Mouse (Mus musculus) 3134 (cell line): ENCODE measurements around the gene Fam19a1.

ENCODE experiments used
- DNase-seq: peaks from one replicate; pipeline ENCODE4 v3.0.0-alpha.2; 2011; ENCODE audit warnings: low spot score; ENCODE audit not compliant: insufficient read length; ENCODE audit errors: extremely low read depth

Fam19a1 gene

DNA sequence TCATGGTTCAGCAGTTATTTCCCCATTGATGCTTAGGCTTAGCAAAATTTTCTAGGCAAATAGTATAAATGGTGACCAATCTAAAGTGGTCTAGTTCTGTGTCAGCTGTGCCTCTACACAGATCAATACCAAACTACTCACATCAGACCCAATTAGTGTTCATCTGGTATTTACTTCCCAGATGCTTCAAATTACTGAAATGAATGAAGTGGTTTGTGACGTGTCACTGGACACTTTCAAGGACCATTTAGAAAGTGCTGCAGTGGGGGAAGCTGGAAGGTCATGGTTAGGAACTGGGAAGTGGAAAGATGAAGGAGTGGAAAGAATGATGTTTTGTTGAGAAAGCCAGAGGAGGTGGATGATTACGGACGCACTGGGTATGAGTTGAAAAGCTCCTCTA, 139.0 kb downstream of the Fam19a1 start:
- DNase-seq, result no peak

DNA sequence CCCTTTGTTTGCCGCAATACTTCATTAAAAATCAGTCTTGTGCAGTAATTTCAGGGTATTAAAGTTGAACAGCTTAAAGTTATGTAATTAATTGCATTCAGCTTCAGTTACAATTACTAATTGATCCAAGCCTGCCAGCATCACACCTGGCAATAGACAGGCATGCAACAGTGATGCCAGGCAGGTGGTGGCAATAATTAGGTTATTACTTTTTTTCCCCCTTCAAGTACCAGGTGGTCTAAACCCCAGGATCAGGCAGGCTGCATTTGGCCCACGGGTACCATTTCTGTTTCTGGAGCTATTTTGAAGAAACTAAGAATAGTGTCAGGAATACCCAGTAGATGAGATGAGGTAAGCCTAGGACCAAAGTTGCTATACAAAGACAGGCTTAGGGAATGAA, 141.9 kb downstream of the Fam19a1 start:
- no peak for DNase-seq

DNA sequence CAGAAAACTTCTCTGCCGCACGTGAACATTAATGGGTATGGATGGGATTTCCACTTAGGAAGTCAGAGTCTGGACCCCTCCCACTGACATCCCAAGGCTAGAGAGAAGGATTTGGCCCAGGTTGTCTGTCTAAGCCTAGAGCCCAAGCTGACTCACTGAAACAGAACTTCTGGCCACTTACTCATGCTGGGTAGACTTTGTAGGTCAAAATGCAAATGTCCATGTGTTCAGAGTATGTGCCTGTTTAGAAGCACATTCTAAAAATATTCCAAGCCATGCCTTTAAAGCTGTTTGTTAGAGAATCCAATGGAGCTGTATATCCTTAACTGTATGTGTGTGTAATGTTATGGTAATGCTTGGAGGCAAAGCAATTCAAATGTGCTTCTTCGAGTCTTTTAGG, 145.7 kb downstream of the Fam19a1 start:
- no peak for DNase-seq

DNA sequence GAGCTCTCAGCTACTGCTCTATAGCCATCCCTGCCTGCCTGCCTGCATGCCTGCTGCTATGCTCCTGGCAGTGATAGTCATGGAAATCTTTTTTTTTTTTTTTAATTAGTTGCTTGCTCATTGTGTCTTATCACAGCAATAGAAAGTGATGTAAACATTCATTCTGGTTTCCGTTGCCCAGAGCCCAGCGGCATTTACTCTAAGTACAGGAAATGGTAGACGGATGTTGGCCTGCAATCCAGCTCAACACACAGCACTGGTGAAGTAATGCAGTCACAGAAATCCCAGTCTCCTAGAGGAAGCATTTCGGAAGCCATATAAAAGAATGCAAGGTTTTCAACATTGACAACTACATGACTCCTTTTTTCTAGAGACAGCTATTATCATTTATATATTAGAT, 153.5 kb downstream of the Fam19a1 start:
- DNase-seq, result no peak

DNA sequence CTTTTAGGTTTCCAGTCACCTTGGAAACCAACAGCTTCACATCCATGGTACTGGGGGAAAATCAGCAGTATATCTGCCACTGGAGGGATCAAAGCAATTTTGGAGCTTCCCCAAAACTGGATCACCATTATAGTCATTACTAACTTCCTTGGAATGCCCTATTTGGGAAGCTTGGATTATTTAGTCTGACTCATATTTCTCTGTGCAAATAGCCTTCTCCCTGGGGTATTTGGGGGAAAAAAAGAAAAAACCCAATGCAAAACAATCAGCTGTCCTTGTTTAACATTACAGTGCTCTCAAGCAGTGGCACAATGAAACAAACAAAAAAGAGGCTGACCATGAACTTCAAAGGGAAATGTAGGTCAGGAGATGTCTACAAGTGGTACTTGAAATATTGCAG, 155.8 kb downstream of the Fam19a1 start:
- peak; percentile 40 for DNase-seq

DNA sequence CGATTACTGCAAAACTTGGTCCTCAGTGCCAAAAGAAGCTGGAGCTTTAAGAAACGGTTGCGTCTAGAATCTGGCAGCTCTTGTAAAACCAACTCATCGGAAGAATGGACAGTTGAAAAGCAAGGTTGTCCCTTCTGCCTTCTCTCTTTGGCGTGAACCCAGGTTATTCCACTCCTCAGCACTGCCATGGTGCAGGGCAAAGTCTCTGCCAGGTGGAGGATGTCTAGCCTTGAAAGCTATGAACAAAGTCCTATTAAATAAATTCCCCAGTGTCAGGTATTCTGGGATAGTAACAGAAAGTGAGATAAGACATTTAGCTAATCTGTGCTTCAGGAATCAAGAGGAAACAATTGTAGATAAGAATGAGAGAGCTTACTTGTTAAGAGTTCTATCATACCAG, 157.5 kb downstream of the Fam19a1 start:
- DNase-seq, result no peak

DNA sequence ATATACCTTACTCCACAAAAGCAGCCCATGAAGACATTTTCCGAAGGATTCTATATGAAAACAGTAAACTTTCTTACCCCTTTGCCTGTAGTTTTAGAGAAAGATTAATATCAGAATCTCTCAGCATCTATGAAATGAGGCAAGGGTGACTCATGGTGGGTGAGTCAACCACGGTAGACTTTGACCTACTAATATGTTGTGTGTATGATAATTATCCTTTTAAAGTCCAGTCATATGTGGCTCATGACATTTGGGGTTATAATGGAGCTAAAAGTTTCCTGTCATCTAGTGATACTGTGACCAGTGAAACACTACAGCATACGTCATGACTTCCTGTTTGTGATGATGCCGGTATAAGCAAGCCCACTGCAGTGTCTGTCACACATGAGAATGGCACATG, 170.8 kb downstream of the Fam19a1 start:
- no peak for DNase-seq

DNA sequence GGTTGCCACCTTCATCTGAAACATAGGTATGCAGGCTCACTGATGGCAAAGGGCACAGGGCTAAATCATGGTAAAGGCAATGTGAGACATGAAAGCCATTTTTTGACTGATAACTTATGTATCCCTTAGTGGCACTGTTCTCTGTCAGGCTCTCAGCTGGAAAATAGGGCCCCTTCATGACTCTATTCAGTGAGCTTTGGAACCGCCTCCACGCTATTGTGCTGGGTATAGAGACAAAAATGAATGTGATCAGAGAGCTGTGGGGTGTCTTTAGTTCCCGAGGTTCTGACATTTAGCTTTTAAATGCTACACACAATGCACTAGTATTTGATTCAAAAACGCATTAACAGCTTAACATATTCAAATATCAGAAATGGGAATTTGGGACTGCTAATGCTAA, 171.6 kb downstream of the Fam19a1 start:
- no peak for DNase-seq

DNA sequence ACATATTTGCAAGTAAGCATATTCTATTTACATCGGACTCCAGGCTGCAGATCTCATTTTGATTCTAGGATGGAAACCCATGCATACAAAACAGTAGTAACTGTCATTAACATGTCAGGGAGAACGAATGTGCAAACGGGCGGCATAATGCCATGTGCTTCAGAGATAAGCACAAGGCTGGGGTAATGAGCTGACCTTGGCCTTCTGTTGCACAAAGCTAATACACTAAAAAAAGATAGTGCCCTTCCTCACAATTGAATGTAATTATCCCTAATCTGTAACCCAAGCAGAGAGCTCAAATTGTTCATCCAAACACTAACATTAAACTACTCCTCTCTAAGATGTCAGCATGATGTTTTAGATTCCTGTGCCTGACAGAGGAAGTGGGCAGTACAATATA, 173.3 kb downstream of the Fam19a1 start:
- DNase-seq, result no peak

DNA sequence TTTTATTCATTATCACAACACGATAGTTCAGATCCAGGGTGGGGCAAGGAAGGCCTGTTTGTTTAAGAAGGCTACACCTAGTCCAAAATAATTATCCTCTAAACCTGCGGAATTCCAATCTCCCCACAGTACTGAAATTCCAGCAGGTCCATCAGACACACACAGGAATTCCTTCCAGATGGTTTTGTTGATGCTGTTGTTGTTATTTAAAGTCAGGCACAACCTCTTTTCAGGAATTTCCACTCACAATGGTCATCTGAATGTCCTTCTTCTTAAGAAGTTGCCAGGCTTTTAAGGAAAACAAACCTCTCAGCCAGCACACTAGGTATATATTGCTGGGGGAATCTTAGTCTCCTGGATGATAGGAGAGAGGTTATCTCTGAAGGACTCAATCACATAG, 174.4 kb downstream of the Fam19a1 start:
- no peak for DNase-seq

DNA sequence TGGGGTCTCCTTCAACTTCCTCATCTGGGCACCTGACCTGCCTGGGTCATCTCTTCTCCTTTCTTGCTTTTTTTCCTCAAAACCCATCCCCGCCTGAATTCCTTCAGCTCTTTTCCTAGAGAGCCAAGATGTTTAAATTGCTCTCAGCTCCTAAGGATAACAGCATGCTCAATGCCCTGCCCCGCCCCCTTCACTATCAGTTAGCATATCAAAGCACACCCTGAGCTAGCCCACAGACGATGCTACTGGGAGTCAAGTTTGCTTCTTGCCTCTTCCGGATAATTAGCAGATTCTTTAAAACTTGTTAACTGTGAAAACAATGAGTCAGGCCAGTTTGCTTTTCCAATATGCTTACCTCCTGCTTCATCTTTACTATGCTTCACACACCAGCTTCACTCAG, 176.7 kb downstream of the Fam19a1 start:
- no peak for DNase-seq

DNA sequence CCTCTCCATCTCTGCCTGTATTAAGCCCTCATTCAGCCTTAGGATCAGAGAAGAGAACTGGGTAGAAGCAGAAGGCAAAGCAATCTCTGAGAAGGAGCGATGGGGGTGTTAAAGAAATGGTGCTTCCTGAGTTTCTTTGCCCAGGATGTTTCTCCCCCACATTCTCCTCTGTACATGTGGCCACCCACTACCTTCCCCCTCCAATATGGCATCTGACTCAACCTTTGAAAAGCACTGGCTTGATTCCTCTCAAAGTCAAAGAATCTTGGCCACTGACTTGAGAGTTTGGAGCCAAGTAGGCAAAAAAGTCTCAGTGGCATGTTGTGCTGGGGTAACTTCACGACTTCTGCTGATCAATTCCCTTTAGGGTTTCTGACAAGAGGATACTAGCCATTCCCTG, 234.5 kb downstream of the Fam19a1 start:
- no peak for DNase-seq

DNA sequence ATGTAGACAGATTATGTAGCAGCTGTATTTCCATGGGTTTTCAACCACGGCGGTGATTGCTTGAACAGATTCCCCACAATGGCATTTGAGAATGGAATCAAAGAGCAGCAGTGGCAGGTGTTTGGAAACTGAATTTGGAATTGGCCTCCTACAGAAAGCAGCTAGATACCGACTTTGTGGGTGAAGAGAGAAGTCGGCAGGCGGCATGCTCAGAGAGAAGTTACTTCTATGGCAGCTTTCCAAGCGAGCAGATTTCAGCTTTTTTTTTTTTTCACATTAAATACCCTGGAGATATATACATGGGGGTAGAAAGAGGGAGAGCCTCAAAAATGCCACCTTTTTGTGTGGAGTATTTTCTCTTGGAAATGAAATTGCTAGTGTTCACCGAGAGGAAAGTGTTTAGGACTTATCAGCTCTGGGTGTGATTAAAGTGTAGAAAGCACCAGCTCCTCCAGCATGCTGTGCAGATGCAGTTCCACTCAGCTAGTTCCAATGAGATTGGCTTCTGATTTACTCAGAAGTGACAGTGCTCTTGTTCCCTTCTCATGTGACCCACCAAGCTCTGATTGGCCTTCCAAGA, 236.6 kb downstream of the Fam19a1 start:
- DNase-seq, result no peak

DNA sequence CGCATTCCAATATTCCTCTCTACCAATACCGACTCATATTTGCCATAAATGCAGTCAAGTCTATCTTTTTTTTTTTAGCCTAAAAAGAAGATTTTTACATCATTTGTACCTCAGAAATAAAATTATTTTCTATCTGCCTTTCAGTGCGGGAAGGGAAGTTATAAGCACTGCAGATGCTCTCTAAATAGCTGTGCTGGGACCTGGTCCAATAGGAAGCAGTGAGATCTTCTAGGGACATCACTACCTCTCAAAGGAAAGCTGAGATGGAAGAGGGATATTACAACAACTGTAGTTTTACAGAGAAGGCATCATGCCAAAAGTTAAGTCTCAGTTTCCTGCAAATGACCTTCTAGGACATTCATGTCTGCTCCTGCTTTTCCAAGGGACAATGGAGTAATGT, 256.6 kb downstream of the Fam19a1 start:
- DNase-seq, result no peak

DNA sequence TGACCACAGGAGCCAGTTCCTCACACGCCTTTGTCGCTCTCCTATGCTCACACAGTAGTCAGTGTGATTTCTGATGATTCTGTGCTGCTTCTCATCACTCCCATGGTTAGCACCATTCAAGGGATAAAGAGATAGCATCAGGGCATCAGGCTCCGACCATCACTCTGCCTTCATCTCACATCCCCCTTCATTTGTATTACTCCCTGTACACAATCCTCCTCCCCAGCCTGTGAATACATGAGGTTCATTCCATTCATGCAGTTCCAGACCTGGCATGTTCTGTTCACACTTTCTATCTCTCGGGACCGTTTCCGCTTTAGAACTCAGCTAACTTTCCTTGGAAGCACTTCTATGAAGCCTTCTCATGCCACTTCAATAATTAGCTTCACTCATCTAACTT, 259.9 kb downstream of the Fam19a1 start:
- no peak for DNase-seq

DNA sequence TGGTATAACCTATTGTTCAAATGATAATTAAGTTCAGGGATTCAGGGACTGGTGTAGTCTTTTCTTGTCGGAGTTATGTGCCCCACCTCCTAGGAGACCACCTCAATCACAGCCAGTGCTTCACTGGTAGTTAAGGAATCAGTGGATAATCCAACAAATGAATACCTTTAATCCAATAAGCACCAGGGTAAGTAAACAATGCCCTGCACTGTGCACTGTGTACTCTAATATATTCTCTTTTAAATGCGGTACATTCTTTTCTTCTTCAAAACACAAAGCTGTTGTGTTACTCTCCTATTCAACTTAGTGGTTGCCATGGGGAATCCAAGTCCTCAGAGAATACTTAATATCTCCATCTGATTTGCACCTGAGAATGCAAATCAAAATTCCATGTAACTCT, 260.3 kb downstream of the Fam19a1 start:
- DNase-seq, result no peak

DNA sequence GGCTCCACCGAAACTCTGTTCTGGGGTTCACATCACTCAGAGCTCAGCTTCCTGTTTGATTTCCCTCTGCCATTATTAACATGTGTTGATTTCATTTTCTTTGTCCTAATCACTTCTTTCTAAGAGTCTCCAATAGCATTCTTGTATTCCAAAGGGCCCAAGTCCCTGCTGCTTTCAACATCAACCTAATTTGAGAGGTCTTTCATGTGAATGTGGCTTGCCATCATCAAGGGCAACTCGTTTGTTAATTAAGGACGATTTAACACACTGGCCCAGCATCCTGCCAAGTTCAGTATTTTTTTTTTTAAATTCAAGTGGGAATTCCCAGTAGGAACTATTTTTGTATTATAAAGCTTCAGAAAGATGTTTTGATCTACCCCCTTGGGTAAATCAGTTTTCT, 263.8 kb downstream of the Fam19a1 start:
- no peak for DNase-seq

DNA sequence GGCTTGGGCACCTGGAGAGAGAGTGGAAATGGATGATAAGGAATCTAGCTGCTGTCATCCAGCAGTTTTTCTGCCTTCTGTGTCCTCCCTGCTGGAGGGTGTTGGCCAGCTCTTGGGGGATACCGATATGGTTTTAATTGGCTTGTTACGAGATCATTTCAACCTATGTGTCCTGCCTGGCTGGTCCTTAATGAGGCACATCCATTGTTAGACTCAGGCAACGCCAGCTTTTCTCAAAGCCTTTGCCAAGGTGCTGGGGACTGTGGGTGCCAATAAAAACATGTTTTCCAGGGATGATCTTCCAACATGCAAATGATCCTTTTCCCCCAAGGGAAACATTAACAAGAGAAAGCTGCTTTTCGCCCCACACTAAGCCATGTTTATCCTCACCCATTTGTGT, 266.3 kb downstream of the Fam19a1 start:
- DNase-seq, result no peak

DNA sequence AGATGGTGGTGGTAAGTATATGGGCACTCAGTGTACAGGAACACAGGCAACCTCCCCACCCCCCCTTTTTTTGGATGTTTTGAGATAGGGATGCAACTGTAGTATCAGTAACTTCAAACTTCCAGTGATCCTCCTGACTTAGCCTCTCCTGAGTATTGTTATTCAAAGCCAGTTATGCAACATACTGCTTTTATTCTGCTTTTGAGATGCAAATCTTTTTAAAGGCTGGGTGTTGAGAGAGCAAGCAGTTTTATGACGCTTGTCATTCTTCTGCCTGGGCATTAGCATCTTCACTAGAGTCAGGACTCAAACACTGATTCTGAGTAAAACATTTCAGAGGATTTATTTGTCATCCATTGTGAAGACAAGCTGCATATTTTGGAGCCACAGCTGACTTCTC, 271.5 kb downstream of the Fam19a1 start:
- no peak for DNase-seq

DNA sequence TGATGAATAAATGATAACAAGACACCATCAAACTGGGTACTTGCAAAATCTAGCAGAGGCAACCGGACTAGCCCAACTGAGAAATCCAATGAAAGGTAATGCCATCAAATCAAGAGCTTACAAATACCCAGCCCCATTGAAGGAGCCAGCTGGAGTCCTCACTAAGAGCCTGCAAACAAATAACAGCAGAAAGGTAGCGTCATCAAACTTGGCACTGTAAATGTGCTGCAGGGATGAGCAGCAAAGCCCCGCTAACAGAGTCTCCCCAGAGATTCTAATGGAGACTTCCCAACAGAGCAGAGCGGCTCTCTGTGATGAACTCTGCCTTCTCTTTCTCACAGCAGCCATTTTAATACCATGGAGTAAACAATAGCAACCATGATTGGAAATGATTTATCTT, 305.9 kb downstream of the Fam19a1 start:
- no peak for DNase-seq

DNA sequence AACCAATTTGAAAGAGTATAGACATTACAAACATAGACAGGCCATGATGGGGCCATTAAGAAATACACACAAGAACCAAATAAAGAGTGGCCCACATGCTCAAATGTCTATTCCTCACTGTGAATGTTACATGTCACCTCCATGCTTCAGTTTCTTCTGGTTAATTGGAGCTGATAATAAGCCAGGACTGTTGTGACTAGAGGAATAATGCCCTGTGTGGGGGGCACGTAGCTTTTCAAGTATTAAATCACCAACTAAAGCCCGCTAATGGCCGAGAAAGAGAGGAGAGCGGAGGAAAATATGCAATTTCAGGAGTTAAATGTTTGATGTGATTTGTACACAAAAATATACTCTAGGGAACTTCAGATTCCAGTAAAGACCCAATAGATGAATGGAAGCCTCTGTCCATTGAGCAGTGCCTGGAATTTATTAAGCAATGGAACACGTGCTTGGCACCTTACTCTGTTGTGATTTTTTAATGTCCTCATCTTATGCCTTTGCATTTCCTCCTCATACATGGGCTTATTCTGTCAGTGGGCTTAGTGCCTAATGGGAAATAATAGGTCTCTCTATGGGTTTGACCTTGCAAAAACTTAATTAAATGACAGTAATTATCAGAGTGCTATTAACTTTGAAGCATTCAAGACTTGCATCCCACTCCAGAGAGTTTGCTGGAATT, 306.9 kb downstream of the Fam19a1 start:
- no peak for DNase-seq

DNA sequence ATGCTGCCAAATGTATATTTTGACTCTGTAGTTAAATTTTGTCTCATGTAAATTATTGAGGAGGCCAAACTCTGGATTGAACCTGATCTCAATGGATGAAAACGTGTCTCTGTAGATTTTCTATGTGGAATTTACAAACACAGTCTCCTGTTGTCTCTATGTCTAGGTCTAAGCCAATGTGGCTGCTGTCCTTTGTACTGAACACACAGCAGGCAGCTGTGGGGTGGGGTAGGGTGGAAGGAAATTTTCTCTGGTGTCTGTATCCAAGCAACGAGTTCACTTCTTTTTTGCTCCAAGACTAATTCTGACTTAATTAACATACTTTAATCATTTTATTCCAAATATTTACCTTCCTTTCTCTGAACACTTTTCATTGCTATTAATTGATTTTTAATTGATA, 307.6 kb downstream of the Fam19a1 start:
- no peak for DNase-seq

DNA sequence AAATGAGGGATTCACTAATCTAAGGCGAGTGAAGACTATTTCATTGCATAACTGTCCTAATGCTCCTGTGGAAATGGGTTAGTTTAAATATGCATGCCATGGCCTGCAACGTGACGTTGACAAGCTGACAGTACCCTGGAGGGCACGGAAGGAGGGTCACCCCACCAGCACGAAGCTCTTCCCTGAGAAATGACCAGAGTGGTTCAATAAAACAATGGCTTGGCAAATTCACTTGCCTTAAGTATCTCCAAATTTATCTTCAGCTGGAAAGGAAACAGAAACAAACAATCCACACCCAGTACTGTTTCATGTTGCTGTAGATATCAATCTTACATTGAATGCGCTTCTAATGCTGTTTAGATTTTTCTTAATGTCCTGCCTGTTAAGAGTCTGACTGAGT, 316.4 kb downstream of the Fam19a1 start:
- DNase-seq, result no peak
